Mouse (Mus musculus): ENCODE results near the gene B9d2. TPM values are rescaled to one million over a fixed set of nuclear protein-coding genes. Genes with fewer than 3 reads are reported as not detected.
A peak's percentile ranks its signal among the peaks of the same experiment; 100 is the strongest.

The B9d2 gene
- polyA plus RNA-seq, 1 experiment from 2014 or later: 57.6 TPM

DNA sequence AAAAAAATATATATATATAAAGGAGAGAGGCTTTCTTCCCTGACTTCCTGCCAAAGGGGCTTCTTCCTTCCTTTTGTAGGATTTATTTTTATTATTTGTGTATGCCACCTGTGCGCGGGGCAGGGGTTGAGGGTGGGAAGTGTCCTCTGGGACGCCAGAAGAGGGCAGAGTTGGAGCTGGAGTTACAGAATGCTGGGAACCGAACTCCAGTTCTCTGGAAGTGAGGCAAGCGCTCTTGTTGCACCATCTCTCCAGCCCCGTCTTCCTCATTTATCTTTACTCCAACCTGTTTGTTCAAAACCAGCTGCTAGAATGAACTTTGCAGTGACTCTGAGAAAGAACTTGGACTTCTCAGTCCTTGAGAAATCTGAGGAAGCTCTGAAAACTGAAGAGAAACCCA is 609 bp upstream of the B9d2 start:
- WGBS: 17% methylated on average over 6 of the region's 6 CpGs
- ATAC-seq (no peak), DNase-seq (ENCODE audit: low spot score) (peak; percentile 10)
- Histone ChIP-seq H3K9ac (ENCODE audit: low read length) (peak overlapping the region; percentile 56), H3K27ac (ENCODE audit: low read depth, low read length) (no peak overlapping the region; the same call in 1 of the 2 replicates), H3K4me3 (ENCODE audit: low read depth, low read length) (peak overlapping the region; percentile 53; the same call in 1 of the 2 replicates), H3K36me3 (ENCODE audit: control insufficient read depth, insufficient read depth, low read length) (0 out of 2 replicates have a peak, but pooled peaks cover 3% of the 10 kb centered on the region), H3K9me3 (replicated peaks; ENCODE audit: control insufficient read depth, low read length) (no peaks in the 10 kb centered on the region), H3K4me1 (ENCODE audit: control insufficient read depth, insufficient read depth, low read length) (peaks cover 5% of the 10 kb centered on the region; the same call in 1 of the 2 replicates), H3K27me3 (replicated peaks; ENCODE audit: control insufficient read depth, insufficient read depth, low read length) (peaks cover 6% of the 10 kb centered on the region), H3K4me2 (ENCODE audit: low read length) (peak overlapping the region; percentile 57)

GRCm38 (mm10) chr7:25681341-25682231 is 1.0 kb downstream of the B9d2 start:
- Histone ChIP-seq H3K9ac (ENCODE audit: low read length) (peak overlapping the region; percentile 14; the same call in 1 of the 2 replicates), H3K4me2 (ENCODE audit: low read length) (peak overlapping the region; percentile 57), H3K27me3 (replicated peaks; ENCODE audit: control insufficient read depth, insufficient read depth, low read length) (peaks cover 11% of the 10 kb centered on the region), H3K27ac (ENCODE audit: low read depth, low read length) (no peak overlapping the region), H3K4me3 (ENCODE audit: low read depth, low read length) (peak overlapping the region; percentile 53), H3K9me3 (replicated peaks; ENCODE audit: control insufficient read depth, low read length) (no peaks in the 10 kb centered on the region), H3K4me1 (ENCODE audit: control insufficient read depth, insufficient read depth, low read length) (peaks cover 3% of the 10 kb centered on the region; the same call in 1 of the 2 replicates), H3K36me3 (ENCODE audit: control insufficient read depth, insufficient read depth, low read length) (0 out of 2 replicates have a peak, but pooled peaks cover 3% of the 10 kb centered on the region)
- ATAC-seq (no peak), DNase-seq (ENCODE audit: low spot score) (no peak)
- WGBS: 66% methylated on average over 15 of the region's 15 CpGs

- Histone ChIP-seq H3K27ac (ENCODE audit: low read depth, low read length) (no peak overlapping the region), H3K4me3 (ENCODE audit: low read depth, low read length) (no peak overlapping the region), H3K9me3 (replicated peaks; ENCODE audit: control insufficient read depth, low read length) (no peaks in the 10 kb centered on the region), H3K27me3 (replicated peaks; ENCODE audit: control insufficient read depth, insufficient read depth, low read length) (peaks cover 31% of the 10 kb centered on the region), H3K4me2 (ENCODE audit: low read length) (no peak overlapping the region), H3K9ac (ENCODE audit: low read length) (no peak overlapping the region), H3K4me1 (ENCODE audit: control insufficient read depth, insufficient read depth, low read length) (peaks cover 13% of the 10 kb centered on the region), H3K36me3 (ENCODE audit: control insufficient read depth, insufficient read depth, low read length) (0 out of 2 replicates have a peak, but pooled peaks cover 3% of the 10 kb centered on the region)
- 77% methylated on average over 7 of the region's 7 CpGs for WGBS
- ATAC-seq (no peak), DNase-seq (ENCODE audit: low spot score) (no peak)
These were observed 3.0 kb downstream of the B9d2 start for GRCm38 (mm10) chr7:25683474-25684180.

DNA sequence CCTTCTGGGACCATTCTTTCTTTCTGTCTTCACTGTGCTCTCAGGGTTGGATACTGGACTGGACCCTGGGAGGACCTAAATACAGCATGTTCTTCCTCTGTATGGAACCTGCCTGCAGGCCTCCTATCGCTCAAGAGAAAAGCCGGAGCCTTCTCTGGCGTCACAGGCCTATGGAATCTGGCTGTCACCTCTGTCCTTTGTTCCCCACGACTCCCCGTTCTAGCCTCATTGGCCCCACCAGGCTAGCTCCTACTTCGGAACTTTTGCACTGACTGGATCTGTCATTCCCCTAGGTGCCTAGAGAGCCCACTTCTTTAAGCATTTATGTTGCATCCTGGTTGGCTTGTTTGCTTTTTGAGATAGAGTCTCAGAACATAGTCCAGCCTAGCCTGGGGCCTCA is 4.1 kb downstream of the B9d2 start:
- no peak for ATAC-seq
- Histone ChIP-seq H3K4me2 (ENCODE audit: low read length) (no peak overlapping the region), H3K36me3 (ENCODE audit: control insufficient read depth, insufficient read depth, low read length) (0 out of 2 replicates have a peak, but pooled peaks cover 3% of the 10 kb centered on the region), H3K4me1 (ENCODE audit: control insufficient read depth, insufficient read depth, low read length) (peaks cover 20% of the 10 kb centered on the region), H3K27ac (ENCODE audit: low read depth, low read length) (no peak overlapping the region), H3K9ac (ENCODE audit: low read length) (no peak overlapping the region), H3K4me3 (ENCODE audit: low read depth, low read length) (no peak overlapping the region), H3K9me3 (replicated peaks; ENCODE audit: control insufficient read depth, low read length) (no peaks in the 10 kb centered on the region), H3K27me3 (replicated peaks; ENCODE audit: control insufficient read depth, insufficient read depth, low read length) (peaks cover 40% of the 10 kb centered on the region)
- 89% methylated on average over 6 of the region's 6 CpGs for WGBS
- DNase-seq (ENCODE audit: low spot score): no peak

- H3K27ac ChIP-seq (ENCODE audit: low read depth, low read length): no peak overlapping the region
- WGBS: 70% methylated on average over 21 of the region's 21 CpGs
- no peak overlapping the region for H3K4me3 ChIP-seq (ENCODE audit: low read depth, low read length)
- ATAC-seq (no peak), DNase-seq (ENCODE audit: low spot score) (no peak)
- H3K4me2 ChIP-seq (ENCODE audit: low read length): no peak overlapping the region
- H3K9ac ChIP-seq (ENCODE audit: low read length): no peak overlapping the region
- peaks cover 20% of the 10 kb centered on the region for H3K4me1 ChIP-seq (ENCODE audit: control insufficient read depth, insufficient read depth, low read length)
- H3K36me3 ChIP-seq (ENCODE audit: control insufficient read depth, insufficient read depth, low read length): 0 out of 2 replicates have a peak, but pooled peaks cover 3% of the 10 kb centered on the region
- H3K27me3 ChIP-seq (replicated peaks; ENCODE audit: control insufficient read depth, insufficient read depth, low read length): peaks cover 52% of the 10 kb centered on the region
- H3K9me3 ChIP-seq (replicated peaks; ENCODE audit: control insufficient read depth, low read length): no peaks in the 10 kb centered on the region
These were observed 5.4 kb downstream of the B9d2 start for GRCm38 (mm10) chr7:25685926-25686470.

GRCm38 (mm10) chr7:25686680-25687531 is 6.3 kb downstream of the B9d2 start, which contains the start of gene Tgfb1:
Gene Tgfb1 (plus strand): TSS chr7:25687002.
- Histone ChIP-seq H3K9ac (ENCODE audit: low read length) (peak within 1 kb of the TSS; percentile 50), H3K9me3 (replicated peaks; ENCODE audit: control insufficient read depth, low read length) (no peaks in the 10 kb centered on the region), H3K4me2 (ENCODE audit: low read length) (peak within 1 kb of the TSS; percentile 59), H3K4me1 (ENCODE audit: control insufficient read depth, insufficient read depth, low read length) (peaks cover 16% of the 10 kb centered on the region), H3K36me3 (ENCODE audit: control insufficient read depth, insufficient read depth, low read length) (0 out of 2 replicates have a peak, but pooled peaks cover 3% of the 10 kb centered on the region), H3K27ac (ENCODE audit: low read depth, low read length) (no peak within 1 kb of the TSS), H3K4me3 (ENCODE audit: low read depth, low read length) (peak within 1 kb of the TSS; percentile 39), H3K27me3 (replicated peaks; ENCODE audit: control insufficient read depth, insufficient read depth, low read length) (peaks cover 53% of the 10 kb centered on the region)
- 1% methylated on average over 60 of the region's 69 CpGs for WGBS
- DNase-seq (ENCODE audit: low spot score): peak; percentile 53
- ATAC-seq: peak; percentile 53

- peak overlapping the region; percentile 39 for H3K4me3 ChIP-seq (ENCODE audit: low read depth, low read length)
- H3K4me1 ChIP-seq (ENCODE audit: control insufficient read depth, insufficient read depth, low read length): peaks cover 16% of the 10 kb centered on the region
- ATAC-seq (no peak), DNase-seq (ENCODE audit: low spot score) (no peak)
- no peak overlapping the region for H3K27ac ChIP-seq (ENCODE audit: low read depth, low read length)
- H3K9me3 ChIP-seq (replicated peaks; ENCODE audit: control insufficient read depth, low read length): no peaks in the 10 kb centered on the region
- H3K4me2 ChIP-seq (ENCODE audit: low read length): peak overlapping the region; percentile 59
- 0 out of 2 replicates have a peak, but pooled peaks cover 3% of the 10 kb centered on the region for H3K36me3 ChIP-seq (ENCODE audit: control insufficient read depth, insufficient read depth, low read length)
- H3K9ac ChIP-seq (ENCODE audit: low read length): peak overlapping the region; percentile 37; the same call in 1 of the 2 replicates
- H3K27me3 ChIP-seq (replicated peaks; ENCODE audit: control insufficient read depth, insufficient read depth, low read length): peaks cover 53% of the 10 kb centered on the region
- WGBS: under 1% methylated on average over 47 of the region's 47 CpGs
These were observed 7.3 kb downstream of the B9d2 start for GRCm38 (mm10) chr7:25687811-25688401.
